Mouse (Mus musculus): ENCODE measurements at regions not wholly inside any gene's neighbourhood (a gene's known extent, or its start where the extent isn't known, plus 50 kb on each side); places are given as distances from the start of the nearest gene placed in this dataset.

DNA sequence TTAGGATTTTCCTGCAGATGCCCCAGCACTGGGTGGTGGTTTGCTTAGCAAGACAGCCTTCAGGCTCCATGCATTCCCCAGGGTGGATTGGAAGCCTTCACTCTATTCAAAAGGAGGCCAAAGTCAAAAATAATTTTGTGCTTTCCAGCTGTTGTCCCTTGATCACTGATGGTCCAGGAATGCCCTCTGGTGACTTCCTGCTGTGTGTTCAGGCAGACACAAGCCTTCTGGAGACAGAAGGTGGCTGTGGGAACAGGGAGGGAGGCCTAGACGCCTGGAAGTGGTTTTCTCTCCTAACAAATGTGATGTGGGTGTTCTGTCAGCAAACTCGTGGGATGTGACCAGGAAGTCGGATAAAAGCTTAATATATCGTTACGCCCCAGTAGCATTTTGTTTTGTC, 81.3 kb downstream of the Atp6ap1l start:
- intact Hi-C loops (cut with DNase I): no loop called here
- no peak for DNase-seq (ENCODE audit: extremely low spot score in 1 of 2, low spot score in 2 of 2)

DNA sequence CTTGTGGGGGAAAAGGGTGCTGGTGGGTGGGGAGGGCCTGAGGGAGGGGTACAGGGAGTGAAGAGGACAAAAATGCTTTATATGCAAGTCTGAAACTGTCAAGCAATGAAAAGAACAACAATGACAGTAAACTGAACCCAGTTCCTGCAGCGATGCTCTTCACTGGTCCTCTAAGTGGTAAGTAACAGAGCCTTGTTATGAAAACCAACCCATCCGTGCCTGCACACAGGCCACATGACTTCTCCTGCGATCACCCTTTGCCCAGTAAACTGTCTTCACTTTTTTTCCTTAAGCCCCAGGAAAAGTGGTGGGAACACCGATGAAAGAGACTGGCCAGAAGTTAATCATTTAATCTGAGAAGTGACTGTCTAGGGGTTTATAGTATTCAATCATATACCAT, 83.3 kb downstream of the Atp6ap1l start:
- intact Hi-C loops (cut with DNase I): no loop called here
- DNase-seq (ENCODE audit: extremely low spot score in 1 of 2, low spot score in 2 of 2): no peak

- intact Hi-C loops (cut with DNase I): no loop called here
- no peak for DNase-seq (ENCODE audit: extremely low spot score in 1 of 2, low spot score in 2 of 2)
Observed at GRCm38 (mm10) chr13:90820453-90820852, 84.7 kb downstream of the Atp6ap1l start.

- intact Hi-C loops (cut with DNase I): no loop called here
- DNase-seq (ENCODE audit: extremely low spot score in 1 of 2, low spot score in 2 of 2): no peak
Observed at GRCm38 (mm10) chr13:90819934-90820333, 85.2 kb downstream of the Atp6ap1l start.

DNA sequence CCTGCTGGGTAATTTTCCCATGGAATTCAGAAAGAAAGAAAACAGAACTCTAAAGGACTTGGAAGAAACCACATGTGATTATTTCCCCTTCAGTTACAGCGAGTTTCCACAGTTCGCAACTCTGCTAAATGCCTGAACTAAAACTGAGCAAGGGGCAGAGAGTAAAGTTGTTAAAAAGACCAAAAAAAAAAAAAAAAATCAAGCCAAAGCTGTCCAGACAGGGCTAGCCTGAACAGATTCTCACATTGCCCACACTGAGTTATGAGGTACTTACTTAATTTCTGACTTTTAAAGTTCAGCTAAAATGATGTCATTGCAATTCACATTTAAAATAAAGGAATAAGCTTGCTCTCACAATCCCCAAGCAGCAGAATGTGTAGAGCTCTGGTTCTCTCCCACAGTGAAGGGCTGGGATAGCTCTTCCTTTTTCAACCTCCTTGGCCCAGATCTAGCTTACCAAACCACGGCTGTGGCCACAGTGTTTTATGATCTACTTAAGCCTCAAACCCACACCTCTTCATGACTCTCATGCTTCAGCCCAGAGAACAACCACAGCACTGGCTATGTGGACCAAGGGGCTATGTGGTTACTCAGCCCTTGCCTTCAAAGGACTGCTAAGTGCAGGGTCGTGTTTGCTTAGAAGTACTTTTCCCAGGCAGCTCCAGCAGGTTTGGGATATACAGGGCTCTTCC, 90.8 kb downstream of the Atp6ap1l start:
- DNase-seq (ENCODE audit: extremely low spot score in 1 of 2, low spot score in 2 of 2): no peak
- intact Hi-C loops (cut with DNase I): no loop called here

GRCm38 (mm10) chr13:90810011-90810410, 95.1 kb downstream of the Atp6ap1l start:
- intact Hi-C loops (cut with DNase I): no loop called here
- no peak for DNase-seq (ENCODE audit: extremely low spot score in 1 of 2, low spot score in 2 of 2)

DNA sequence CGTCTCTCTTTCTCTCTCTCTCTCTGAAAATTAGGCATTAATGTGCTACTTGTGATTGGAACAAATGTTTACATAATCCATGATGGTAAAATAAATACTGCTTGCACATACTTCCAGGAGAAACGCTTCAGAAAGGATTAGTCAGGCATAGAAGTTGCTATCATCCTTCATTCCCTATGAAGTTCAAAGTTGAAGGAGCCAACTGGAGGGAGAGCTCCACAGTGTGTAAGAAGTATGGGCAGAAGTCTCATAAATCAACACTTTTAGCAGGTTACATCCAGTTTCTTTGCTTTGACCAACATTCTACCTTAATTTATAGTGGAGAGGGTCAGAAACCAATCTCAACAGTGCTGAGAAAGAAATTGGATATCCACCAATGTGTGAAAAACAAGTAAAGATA, 105.5 kb downstream of the Atp6ap1l start:
- intact Hi-C loops (cut with DNase I): no loop called here
- DNase-seq (ENCODE audit: extremely low spot score in 1 of 2, low spot score in 2 of 2): no peak

- intact Hi-C loops (cut with DNase I): no loop called here
- no peak for DNase-seq (ENCODE audit: extremely low spot score in 1 of 2, low spot score in 2 of 2)
Observed at GRCm38 (mm10) chr13:90798791-90799542, 106.2 kb downstream of the Atp6ap1l start.

DNA sequence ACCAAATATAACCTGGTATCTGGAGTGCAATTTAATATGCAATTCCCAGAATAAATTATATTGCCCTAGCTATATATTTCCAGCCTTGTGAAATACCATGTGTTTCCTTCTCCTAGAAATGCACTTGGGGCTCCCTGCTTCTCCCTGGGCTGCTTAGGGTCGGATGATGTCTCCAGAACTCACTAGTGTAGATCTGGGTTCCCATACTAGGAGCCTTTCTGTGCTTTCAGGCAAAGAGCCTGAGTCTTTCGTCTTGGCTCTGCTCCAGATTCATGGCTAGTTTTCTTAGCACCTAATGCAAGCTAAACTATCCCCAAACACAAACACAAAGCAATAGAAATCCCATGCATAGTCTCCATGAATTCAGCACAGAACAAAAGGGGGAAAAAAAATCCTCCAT, 106.8 kb downstream of the Atp6ap1l start:
- DNase-seq (ENCODE audit: extremely low spot score in 1 of 2, low spot score in 2 of 2): no peak
- intact Hi-C loops (cut with DNase I): no loop called here

- intact Hi-C loops (cut with DNase I): no loop called here
- DNase-seq (ENCODE audit: extremely low spot score in 1 of 2, low spot score in 2 of 2): no peak
Observed at GRCm38 (mm10) chr13:90797209-90797608, 107.9 kb downstream of the Atp6ap1l start.

GRCm38 (mm10) chr13:90796809-90797208, 108.3 kb downstream of the Atp6ap1l start:
- intact Hi-C loops (cut with DNase I): no loop called here

GRCm38 (mm10) chr13:90782435-90782834, 122.7 kb downstream of the Atp6ap1l start:
- no peak for DNase-seq (ENCODE audit: extremely low spot score in 1 of 2, low spot score in 2 of 2)
- intact Hi-C loops (cut with DNase I): no loop called here

More at GRCm38 (mm10) chr13:90796809-90797208, 108.3 kb downstream of the Atp6ap1l start:
- DNase-seq (ENCODE audit: extremely low spot score in 1 of 2, low spot score in 2 of 2): no peak

DNA sequence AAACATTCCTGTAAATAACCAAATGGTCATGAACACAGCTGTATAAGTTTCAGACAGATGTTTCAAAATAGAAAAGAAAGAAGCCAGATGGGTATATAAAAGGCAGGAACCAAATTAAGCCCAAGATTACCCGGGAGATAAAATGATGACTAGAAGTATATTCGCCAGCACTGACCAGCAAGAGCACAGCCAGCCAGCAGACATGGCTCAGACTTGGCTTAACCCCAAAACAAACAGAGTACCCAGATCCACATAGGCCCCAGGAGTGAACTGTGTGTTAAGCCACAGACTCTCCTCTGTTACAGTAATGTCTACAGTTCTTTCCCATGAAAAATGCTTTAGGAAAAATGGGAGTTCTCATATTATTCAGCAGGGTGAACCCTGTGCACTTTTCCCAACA, 123.2 kb downstream of the Atp6ap1l start:
- intact Hi-C loops (cut with DNase I): no loop called here
- no peak for DNase-seq (ENCODE audit: extremely low spot score in 1 of 2, low spot score in 2 of 2)

DNA sequence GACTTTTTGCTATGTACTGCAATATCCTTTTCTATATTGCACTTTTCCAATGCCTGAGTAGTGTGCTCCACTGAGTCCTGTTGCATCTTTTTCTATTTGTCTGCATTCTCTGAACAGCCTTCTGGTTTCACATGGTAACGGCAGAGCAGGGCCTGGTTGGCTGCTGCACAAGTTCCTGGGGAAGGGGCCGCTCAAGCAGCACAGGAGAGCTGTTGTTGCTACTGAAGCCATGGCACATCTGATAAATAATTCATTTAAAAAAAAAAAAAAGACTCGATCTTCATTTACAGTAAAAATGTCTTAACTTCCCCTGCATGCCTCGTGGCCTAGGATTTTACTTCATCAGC, 127.2 kb downstream of the Atp6ap1l start:
- intact Hi-C loops (cut with DNase I): no loop called here
- DNase-seq (ENCODE audit: extremely low spot score in 1 of 2, low spot score in 2 of 2): no peak

DNA sequence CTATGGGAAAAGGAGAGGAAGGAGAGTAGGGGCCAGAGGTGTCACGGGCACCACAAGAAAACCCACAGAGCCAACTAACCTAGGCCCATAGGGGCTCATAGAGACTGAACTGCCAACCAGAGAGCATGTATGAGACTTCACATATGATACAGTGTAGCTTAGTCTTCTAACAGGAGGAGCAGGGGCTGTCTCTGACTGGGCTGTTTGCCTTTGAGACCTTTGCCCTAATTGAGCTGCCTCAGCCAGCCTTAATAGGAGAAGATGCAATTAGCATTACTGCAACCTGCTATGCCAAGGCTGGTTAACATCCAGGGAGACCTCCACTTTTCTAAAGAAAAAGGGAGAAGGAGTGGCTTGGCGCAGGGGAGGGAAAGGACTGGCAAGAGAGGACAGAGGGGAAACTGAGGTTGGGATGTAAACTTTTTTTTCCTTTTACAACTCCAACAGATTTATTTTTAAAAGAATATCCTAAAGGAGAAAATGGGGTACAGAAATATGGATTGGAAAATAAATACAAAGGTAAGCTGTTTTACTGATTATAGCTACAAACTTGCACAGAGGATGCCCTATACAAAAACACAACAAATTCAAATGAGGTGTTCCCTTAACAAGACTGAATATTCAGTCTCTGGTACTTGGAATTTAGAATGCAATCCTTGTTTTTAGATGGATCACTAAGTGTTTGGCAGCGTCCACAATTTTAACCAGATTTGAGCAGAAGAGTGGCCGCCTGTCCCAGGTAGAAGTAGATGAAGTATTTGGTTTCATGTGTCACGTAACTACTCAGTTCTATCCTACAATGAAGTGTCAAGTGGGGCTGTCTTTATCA, 127.8 kb downstream of the Atp6ap1l start:
- intact Hi-C loops (cut with DNase I): no loop called here

DNA sequence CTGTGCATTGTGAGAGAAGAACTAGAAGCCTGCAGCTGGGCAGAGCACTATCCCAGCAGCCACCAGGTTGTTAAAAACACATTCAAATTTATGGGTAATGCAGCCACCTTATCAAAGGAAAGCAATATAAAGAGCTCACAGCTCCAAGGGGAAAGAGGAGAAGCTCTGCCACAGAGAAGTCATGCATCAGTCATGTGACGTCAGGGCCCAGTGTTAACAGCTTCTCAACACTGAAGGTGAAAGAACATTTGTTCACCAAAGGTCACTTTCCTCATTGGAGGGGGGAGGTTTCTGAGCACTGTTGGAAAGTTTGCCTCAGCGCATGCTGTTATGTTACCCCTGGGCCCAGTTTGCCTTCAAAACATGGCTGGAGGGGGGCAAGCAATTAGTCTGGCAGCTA, 143.0 kb downstream of the Atp6ap1l start:
- no peak for DNase-seq (ENCODE audit: extremely low spot score in 1 of 2, low spot score in 2 of 2)
- intact Hi-C loops (cut with DNase I): no loop called here

More for the DNA sequence above, 127.8 kb downstream of the Atp6ap1l start:
- no peak for DNase-seq (ENCODE audit: extremely low spot score in 1 of 2, low spot score in 2 of 2)

GRCm38 (mm10) chr13:90760516-90761050, 144.6 kb downstream of the Atp6ap1l start:
- intact Hi-C loops (cut with DNase I): no loop called here
- DNase-seq (ENCODE audit: extremely low spot score in 1 of 2, low spot score in 2 of 2): no peak

- intact Hi-C loops (cut with DNase I): no loop called here
- DNase-seq (ENCODE audit: extremely low spot score in 1 of 2, low spot score in 2 of 2): no peak
Observed at GRCm38 (mm10) chr13:90754451-90754850, 150.7 kb downstream of the Atp6ap1l start.

DNA sequence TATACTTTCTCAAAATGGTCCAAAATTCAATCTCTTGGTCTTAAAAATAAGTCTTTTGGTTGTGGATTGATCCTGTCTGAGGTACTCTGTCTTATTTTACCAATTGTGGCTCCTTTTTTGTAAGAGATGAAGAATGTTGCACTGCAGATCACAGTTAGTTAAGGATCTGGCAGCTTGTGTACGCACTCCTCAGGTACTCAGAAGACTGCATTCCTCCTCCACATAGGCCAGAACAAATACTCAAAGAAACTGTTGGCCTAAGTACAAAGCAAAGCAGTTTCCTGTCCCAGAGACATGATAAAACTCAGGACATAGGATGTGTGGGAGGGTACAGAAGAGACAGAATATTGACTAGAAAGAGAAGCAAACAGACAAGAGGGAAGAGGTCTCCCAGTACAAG, 155.4 kb downstream of the Atp6ap1l start:
- no peak for DNase-seq (ENCODE audit: extremely low spot score in 1 of 2, low spot score in 2 of 2)
- intact Hi-C loops (cut with DNase I): no loop called here

DNA sequence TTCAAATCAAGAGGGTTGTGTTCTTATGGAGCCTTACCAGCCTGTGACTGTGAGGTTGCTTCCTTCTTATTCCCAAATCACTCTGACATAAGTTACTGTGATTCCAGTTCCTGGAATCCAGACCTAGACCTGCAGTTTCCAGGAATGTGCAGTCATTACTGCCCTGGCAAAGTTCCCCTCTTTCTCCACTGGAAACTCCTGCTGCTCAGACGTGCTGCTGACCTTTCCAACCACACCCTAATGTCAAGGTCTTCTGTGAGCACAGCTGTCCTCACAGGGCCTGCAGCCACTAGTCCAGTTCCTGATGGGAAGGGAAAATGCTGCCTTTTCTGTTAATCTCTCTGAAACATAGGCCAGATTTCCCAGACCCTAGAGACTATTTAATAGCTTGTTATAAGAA, 160.1 kb downstream of the Atp6ap1l start:
- DNase-seq (ENCODE audit: extremely low spot score in 1 of 2, low spot score in 2 of 2): no peak
- intact Hi-C loops (cut with DNase I): no loop called here

All from left cerebral cortex, postnatal 10 days (tissue).